Mouse (Mus musculus) lung, postnatal 36 days (tissue): Measurements from ENCODE around the gene Prnd.
A peak's percentile ranks its signal among the peaks of the same experiment; 100 is the strongest.

ENCODE experiments used
- DNase-seq: peaks from one replicate; pipeline ENCODE4 v3.0.0; 2022; ENCODE audit warnings: mixed read lengths

Gene Prnd

DNA sequence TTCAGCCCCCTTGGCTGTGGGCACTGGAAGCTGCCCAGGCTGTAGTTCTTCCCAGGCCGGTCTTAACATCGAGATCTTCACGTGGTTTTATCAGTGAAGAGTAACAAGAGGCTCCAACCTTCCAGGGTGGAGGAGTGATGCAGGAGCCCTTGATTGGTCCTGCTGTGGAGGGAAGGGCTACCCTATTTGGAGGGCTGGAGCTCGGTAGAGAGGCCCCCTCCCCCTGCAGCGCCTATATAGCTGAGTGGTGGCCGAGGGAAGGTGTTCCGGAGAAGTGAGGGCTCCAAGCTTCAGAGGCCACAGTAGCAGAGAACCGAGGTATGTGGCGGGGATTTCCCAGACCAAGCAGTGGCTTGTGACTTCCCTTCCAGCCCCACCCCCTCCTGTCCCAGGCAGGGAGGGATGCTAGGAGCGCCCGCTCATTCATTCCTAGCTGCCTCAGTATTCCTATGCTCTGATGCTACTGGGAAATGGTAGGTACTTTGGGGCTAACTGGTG is at the start of gene Prnd:
Gene Prnd (plus strand): TSS at position 264 of the 498 bp plus-strand sequence.
- DNase-seq = no peak

DNA sequence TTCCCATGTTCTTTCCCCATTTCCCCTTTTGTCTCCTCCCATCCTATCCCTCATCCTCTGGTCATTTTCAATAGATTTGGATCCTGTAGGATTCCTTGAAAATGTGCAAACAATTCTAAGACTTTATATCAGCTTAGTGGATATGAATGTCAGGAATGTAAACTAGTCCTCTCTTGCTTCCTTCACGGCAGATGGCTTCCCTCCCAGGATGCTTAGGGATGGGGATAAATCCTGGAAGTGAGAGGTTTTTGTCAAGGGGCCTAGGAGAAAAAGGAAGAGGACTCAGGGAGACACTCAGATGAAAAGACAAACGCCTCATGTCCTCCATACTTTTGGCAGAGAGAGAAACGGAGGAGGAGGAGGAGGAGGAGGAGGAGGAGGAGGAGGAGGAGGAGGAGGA is 48.2 kb upstream of the Prnd start:
- DNase-seq = no peak

DNA sequence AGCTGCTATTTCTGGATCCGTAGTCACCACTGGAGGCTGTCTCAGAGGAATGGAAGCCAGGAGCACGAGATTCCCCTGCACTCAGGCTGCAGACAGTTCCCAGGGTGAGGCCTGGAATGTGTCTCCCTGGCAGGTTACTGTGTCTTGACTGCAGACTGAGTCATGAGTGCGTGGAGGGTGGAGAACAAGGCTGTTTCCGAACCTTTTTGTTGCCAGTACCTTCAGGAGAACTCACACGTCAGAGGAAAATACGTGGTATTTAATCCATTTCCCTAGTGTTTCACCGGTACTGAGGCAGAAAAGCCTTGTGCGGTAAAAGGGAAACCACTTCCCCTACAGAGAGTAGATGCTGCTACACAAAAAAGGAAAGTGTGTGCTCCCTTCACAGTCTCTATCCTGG is 47.8 kb upstream of the Prnd start:
- DNase-seq = peak; percentile 62

DNA sequence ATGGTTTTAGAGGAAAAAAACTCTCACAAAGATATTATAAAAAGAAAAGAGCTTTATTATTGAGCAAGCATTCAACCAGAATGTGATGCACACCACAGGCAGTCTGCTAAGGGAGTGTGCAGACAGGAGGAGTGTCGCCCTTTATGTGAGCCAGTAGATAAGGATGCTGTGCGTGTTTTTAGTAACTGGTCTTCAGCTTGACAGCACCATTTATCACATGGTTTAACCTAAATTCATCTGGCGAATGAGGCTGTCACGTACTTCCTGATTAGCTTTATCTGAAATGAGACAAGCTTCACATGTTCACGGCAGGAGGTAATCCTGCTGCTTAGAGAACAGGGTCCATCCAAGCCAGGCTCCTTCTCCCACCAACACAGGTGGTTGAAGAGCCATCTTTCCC is 45.6 kb upstream of the Prnd start:
- DNase-seq = no peak

DNA sequence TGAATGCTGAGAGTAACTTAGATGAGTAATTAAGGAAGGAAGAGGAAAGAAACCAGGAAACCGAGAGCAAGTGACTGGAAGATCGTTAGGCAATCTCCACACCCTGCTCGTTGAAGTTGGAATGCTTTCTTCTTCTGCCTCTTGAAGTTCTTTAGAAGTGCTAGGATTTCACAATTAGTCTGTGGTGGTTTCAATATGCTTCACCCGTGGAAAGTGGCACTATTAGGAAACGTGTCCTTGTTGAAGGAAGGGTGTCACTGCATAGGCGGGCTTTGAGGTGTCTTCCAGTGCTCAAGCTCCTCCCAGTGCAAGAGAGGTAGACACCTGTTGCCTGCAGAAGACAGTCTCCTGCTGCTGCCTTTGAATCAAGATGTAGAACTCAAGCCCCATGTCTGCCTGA is 44.9 kb upstream of the Prnd start:
- DNase-seq = peak; percentile 81

DNA sequence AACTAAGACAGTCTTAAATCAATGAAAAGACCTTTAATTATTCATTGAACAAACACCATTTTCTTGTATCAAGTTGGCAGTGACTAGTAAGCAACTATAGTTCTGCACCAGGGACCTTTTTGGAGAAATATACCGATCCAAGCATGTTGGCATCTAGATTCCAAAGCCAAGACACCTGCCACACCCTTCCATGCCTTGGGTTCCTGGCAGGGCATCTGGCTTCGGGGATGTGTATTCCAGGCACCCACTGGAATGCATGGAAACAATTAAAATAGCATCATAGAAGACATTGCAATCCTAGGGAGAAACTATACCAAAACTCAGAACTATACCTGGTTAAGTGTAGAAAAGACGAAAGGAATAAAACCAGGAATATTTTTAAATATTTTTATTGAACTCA is 44.4 kb upstream of the Prnd start:
- DNase-seq = no peak

DNA sequence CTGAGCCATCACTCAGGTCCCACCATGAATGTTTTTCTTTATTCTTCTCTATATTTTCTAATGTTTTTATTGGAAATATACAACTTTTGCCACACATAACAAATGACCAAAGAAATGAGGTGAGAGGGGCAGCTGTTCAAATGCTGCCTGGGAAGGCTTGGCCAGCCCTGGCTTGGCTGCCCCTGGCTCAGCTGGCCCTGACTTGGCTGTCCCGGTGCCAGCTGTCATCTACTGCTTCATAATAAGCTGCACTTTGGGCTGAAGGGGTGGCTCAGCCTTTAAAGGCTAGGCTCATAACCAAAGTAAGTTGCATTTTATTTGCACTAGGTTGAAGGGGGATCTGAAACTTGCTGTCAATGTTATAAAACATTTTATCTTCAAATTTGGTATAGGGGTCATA is 43.8 kb upstream of the Prnd start:
- DNase-seq = peak; percentile 37

DNA sequence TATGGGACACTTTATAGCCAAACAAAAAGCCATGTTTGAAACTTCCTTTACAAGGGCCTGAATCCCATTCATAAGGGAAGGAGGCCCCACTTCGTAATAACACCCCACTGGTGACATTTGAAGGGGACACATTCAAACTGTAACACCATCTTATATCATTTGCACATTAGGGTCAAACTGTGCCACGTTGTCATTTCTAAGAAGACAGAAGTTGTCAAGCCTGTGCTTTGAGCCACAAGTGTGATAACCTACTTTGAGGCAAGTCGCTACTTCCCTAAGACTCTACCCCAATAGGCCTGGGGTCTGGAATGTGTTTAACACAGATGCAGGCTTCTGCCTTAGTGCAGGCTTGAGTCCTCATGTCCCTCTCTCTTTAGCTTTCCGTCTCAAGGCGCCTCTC is 43.4 kb upstream of the Prnd start:
- DNase-seq = no peak

DNA sequence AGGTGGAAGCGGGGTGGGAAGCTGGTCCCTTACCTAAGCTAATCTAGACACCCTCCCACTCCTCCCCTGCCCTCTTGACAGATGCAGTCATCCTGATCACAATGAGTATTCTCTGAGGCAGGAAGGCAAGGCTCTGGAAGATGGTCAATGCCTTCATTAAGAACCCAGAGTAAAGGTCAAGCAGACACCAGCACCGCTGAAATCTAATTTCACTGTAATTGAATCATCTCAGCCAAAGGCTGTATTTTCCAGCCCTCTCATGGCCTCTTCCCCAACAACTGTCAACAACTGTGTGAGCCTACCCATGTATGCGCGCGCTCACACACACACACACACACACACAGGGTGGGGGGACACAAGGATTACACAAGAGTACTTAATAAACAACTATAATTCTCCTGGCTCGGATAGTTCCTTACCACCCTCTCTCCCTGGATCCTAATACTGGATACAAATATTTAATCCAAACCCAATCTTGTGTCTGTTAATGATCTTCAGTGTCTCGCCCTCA is 42.3 kb upstream of the Prnd start:
- DNase-seq = no peak

DNA sequence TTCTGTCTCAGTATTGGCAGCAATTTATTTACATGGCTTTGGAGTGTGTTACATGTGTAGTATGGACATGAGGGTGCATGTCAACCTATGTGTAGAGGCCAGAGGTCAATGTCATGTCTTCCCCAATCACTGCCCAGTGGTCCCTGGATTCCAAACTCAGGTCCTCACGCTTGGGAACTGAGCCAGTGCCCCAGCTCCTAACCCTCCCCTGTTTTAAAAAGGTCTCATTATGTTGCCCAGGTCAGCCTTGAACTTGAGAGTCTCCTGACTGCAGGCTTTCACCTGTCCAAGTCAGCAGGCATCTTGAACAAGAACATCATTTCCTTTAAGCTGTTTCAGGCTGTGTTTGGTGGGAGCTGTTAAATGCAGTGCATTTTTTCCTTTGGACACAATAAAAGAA is 41.8 kb upstream of the Prnd start:
- DNase-seq = no peak

DNA sequence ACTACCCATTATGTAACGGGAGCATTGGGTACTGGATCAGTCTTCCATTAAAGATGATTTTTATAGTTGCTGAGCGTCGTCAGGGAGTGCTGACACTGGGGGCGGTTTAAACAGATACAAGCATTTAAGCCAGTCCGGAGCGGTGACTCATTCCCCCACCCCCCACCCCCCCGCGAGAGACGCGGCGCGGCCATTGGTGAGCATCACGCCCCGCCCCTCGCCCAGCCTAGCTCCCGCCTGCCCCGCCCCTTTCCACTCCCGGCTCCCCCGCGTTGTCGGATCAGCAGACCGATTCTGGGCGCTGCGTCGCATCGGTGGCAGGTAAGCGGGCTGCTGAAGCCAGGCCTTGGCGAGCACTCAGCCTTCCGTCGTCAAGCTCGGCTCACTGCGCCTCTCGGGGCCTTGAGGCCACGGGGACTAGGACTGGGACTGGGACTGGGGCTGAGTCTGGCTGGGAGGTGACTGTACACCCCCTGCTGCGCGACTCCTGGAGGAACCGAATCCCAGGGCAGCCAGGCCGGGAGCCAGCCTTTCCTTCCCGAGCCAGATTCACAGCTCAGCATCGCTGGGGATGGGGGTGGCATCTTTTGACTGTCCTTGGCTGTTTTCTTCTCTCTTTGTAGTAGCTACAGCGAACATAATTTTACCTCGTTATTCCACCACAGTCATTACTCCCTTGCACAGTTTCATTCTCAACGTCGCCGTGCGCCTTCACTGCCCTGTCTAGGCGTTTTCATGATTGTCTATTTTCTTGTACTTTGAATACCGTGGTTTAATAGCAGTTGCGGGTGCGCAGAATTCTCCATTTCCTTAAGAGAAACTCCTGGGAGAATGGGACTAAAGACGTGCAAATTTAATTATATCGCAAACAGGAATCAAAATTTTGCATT is 40.7 kb upstream of the Prnd start, which contains the start of the genes Prnp and Prn:
Gene Prnp (plus strand): TSS at position 246 of the 890 bp plus-strand sequence.
Gene Prn (plus strand): TSS at position 275 of the 890 bp plus-strand sequence.
- DNase-seq = peak; percentile 93

DNA sequence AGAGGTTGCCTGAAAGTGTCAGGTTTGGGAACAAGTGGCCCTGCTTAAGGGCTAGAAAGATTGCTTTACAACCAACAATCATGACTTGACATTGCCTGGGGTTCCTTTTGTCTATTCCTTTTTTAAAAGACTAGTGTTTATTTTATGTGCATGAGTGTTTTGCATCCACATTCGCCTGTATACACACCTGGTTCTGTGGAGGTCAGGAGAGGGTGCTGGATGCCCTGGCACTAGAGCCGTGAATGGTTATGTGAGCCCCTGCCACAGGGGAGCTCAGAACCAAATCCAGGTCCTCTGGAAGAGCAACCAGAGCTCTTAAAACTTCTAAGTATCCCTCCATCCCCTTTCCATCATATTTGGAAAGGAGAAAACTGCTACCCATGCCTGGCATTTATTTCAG is 39.8 kb upstream of the Prnd start:
- DNase-seq = no peak

DNA sequence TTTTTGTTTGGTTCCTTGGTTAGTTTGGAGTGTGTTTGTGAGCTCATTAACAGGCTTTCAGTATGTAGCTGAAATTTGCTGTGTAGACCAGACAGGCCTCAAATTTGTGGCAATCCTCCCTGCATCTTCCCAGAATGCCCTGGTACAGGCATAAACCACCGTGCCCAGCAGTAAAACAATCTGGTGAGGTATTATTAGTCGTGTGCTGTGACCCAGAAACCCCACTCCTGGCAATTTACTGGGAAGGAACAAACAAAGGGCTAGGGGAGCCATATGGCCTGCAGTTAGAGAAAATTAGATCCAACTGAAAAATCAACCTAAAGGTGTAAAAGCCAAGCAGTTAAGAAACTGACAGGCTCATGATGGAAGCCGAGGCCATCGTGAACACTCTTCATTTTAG is 39.3 kb upstream of the Prnd start:
- no peak for DNase-seq

DNA sequence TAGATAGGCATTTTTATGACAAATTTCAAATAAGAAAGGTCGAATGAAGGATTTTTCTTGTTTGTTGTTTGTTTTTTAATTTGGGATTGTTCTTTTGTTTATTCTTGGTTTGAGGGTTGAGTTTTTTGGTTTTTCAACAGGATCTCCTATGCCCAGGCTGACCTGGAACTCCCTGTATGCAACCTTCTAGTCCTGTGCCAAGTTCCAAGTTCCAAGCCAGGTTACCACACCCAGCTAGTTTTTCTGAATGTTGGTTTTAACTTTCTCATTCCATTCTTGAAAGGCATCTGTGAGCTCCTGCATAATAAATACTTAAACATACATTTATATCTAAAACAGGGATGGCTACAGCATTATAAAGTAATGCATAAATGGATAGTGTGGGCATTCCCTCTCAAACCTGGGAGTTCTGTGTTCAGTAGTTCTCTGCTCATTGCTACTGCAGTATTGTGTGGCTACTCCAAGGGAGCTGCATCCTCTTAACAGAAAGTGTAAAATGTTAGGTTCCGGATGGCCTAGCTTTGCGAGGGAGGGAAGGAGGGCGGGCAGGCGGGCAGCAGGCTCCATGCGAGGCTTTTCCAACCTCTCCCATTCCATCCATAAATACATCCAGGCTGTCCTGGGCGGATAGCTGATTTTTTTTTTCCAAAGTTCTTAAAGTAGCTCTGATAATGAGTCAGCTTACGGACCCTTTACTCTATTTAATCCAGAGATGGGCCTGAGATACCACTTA is 38.0 kb upstream of the Prnd start:
- DNase-seq = no peak

DNA sequence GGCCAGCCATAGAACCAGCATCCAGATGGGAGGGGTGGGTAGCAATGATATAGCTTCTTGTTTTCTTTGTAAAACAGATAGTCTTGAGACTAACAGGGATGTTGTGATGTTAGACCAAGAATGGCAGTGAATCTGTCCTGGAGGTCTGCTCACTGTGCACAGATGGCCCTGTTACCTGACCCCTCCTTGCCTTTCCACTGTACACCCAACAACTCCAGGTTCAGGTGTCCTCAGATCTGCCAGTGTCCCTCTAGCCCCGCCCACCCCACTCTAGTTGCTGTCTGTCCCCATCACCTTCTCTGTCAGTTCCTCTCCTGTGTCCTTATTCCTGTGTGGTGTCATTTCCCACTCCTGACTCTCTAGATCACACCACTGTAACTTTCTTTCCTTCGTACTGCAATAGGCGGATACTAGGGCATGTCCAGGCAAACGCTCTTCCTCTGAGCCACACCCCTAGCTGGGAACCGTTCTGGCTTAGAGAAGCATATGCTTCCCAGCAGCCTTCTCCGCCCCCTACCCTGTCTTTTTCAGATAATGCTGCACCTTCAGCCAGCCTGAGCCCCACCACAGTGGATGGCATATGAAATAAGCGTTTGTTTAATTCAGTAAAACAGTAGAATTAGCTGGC is 18.3 kb upstream of the Prnd start:
- DNase-seq = no peak

DNA sequence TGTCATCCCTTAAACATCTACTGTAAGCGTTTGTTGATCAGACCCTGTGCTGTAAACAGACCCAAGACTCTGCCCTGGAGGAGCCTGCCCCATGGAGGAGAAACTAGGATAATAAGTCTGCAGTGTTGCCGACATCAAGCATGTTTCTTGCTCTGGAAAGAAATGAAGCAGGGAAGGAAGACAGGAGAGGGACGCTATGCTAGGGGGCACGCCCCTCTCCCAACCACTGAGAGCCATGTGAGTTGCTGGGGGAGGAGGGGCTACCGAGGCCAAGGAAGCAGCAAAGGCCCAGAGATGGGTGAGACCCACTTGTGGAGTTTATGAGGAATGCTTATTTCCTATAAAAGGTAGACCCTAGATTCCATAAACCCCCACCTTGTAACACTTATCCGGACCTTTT is 17.6 kb upstream of the Prnd start:
- DNase-seq = no peak

DNA sequence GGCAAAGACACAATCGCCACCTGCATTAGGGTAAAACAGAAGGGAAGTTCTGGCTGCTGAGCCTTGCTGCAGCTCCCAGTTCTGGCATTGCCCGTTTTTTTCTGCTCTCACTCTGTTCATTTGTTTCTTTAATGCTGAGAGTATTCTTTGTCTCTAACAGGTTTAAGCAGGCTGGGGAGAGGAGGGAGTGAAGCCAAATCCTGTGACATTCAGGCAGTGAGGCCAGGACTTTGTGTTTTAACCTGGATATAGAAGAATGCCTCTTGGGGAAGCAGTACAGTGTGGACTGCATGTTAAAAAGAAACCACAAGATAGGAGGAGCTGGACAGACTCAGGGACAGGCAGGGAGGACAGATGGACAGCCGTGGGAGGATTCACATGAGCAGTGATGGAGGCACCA is 17.1 kb upstream of the Prnd start:
- no peak for DNase-seq

DNA sequence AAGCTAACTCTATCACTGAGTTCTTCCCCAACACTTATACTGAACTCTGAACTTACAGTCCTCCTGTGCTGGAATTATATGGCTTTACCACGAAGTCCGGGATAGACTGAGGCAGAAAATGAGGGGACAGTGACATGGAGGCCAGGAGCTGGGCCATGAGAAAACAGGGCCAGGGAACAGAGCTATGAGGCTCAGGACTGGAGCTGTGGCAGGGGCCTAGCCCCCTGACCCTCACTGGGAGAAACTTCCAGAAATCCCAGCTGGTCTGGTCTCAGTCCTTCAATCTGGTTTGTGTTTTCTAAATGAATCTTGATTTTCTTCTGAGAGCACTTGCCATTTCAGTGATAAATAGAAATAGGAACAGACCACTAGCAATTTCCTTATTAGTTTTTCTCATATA is 16.4 kb upstream of the Prnd start:
- DNase-seq = no peak

DNA sequence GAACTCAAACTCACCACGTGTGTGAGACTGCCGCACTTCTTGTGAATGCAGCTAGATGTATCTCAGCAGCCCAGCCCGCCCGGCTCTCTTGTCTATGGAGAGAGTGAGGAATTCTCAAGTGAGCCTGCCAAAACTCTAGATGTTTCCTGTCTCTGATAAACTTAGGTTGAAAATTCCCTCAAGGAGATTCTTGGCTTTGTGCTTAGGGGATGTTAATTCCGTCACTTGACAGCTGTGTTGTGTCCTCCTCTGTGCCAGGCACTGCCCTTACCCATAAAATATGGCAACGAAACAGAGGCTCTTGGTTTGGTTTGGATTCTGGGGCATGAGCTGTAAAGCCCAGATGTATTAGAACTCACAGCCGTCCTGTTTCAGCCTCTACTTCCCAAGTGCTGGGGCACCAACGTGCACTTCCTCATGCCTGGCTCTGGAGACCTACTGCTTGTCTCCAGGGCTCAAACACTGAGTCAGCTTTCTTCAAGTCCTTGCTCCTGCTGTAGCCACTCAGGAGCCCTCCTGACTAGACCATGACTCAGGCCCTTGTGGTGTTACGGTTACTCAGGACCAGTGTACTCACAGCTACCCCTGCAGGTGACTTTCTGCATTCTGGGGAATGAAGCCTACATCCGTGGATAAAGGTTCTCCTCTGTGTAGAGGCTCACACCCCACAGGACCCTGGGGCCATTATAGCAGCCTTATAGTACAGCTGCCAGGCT is 15.1 kb upstream of the Prnd start:
- DNase-seq = peak; percentile 82

DNA sequence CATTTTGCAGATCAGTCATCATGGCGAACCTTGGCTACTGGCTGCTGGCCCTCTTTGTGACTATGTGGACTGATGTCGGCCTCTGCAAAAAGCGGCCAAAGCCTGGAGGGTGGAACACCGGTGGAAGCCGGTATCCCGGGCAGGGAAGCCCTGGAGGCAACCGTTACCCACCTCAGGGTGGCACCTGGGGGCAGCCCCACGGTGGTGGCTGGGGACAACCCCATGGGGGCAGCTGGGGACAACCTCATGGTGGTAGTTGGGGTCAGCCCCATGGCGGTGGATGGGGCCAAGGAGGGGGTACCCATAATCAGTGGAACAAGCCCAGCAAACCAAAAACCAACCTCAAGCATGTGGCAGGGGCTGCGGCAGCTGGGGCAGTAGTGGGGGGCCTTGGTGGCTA is 14.3 kb upstream of the Prnd start:
- no peak for DNase-seq

DNA sequence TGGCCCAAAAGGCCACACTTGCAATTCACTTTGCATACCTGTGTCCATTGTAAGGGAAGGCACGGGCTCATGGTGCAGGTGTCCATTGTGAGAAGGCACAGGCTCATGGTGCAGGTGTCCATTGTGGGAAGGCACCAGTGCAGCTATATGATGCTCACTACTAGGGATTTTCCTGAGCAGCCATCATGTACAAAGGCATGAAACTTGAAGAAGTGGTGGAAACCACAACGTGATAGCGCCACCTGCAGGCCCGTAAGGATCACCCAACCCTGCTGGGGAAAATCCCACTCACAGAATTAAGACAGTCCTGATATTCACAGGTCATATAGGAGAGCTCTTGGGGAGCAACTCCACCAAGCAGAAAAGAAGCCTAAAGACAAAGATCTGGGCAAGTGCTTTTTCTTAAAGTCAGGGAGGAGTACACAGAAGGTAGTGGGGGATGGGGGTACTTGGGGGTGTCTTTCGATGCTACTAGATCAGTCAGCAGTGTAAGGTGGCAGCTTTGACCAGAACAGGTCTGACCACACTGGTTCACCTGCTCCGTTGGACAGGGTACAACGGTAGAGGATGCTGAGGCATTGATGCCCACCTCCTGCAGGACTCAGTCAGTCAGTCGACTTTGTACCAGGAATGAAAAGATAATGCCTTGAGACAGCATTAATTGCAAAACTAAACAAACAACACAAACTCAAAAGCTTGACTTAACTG is 11.1 kb upstream of the Prnd start:
- DNase-seq = peak; percentile 68

DNA sequence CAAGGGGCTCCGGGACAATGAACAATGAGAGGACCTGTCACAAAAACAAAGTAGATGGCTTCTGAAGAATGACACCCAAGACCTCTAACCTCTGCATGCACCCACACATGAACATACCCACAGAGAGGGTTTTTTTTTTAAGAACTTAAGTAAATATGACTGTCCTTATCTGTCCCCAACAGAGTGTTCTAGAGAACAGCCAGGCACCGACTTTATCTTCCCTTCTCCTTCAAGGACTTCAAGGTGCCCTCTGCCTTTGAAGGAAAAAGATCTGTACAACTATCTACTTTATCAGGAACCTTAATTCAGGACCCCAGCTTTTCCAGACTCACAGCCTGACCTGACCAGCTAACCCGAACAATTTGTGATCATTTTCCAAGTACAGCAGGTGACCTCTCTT is 10.2 kb upstream of the Prnd start:
- no peak for DNase-seq
